Mouse (Mus musculus) brain, embryonic 14.5 days (tissue): ENCODE measurements around the gene Pcsk2. TPM values are rescaled to one million over a fixed set of nuclear protein-coding genes. Genes with fewer than 3 reads are reported as not detected.
A peak's percentile ranks its signal among the peaks of the same experiment; 100 is the strongest.

Experiments
- DNase-seq: peaks from one replicate; pipeline ENCODE4 v3.0.0-alpha.2; 2011; ENCODE audit warnings: low read depth
- CTCF ChIP-seq: fragments of 200-500 bp; IDR thresholded peaks from 2 replicates; pipeline ENCODE4 v1.5.1; 2012; ENCODE audit warnings: inconsistent platforms, mild to moderate bottlenecking, moderate library complexity, borderline replicate concordance; ENCODE audit not compliant: insufficient read depth, insufficient read length; ENCODE audit errors: extremely low read depth
- POLR2A ChIP-seq: fragments of 200-500 bp; IDR thresholded peaks from 2 replicates; pipeline ENCODE4 v1.6.1; 2012; ENCODE audit warnings: mild to moderate bottlenecking, inconsistent platforms, borderline replicate concordance; ENCODE audit not compliant: poor library complexity, insufficient read depth, insufficient read length, severe bottlenecking; ENCODE audit errors: extremely low read depth
- polyA plus RNA-seq: library from polyadenylated mRNA; depleted of rRNA; stranded (reverse); fragments of >200 nt; gene quantifications from 2 replicates; pipeline ENCODE4 v1.2.3, GENCODE M21; 2012

Pcsk2 gene
- polyA plus RNA-seq, 1 experiment: 25.7 TPM

DNA sequence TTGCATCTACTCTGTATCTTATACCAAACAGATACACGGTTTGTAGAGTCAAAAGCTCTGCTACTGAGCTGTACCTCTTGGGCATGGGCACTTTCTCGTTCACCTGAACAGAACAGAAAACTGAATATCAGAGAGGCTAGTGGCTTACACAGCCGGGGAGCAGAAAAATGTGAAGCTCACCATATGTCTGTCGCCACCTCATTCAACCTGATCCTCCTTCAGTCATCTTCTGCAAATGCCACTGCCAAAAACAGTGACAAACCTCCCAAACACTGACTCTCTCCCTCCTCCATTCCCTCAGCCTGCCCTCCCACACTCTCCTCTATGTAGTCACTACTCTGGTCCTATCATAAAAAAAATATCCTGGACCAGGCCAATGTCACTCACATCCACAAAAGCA, 165.9 kb downstream of the Pcsk2 start:
- TF ChIP-seq POLR2A (no peak), CTCF (no peak)
- no peak for DNase-seq

DNA sequence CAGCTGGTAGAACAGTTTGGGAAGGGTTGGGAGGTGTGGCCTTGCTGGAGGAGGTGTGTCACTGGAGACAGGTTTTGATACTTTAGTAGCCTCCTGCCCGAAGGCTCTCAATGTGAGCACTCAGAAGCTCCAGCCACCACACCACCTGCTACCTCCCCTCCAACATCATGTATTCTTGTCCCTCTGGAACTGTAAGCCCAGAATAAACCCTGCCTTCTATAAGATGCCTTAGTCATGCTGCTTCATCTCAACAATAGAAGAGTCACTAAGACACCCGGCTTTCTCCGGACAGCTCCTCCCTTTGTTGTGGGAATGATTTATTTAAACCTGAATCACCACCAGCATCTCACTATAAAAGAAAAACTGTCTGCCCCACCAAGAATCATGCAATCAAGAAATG, 166.9 kb downstream of the Pcsk2 start:
- DNase-seq: no peak

GRCm38 (mm10) chr2:143713902-143714301, 167.9 kb downstream of the Pcsk2 start:
- TF ChIP-seq POLR2A (no peak), CTCF (no peak)
- DNase-seq: no peak

More for the DNA sequence above, 166.9 kb downstream of the Pcsk2 start:
- TF ChIP-seq POLR2A (no peak), CTCF (no peak)

DNA sequence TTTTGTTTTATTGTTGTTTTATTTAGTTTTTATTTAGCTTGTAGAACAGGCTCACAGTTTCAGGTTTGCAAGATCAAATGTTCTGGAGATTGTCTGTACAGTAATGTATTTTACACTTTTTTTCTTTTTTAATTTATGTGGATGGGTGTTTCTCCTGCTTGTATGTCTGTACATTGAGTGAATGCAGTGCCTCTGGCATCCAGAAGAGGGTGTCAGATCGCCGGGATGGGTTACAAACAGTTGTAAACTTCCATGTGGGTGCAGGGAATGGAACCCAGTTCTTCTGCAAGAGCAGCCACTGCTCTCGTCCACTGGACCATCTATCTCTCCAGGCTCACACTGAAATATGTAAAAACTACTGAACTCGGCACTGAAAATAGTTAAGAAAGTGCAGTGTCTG, 169.2 kb downstream of the Pcsk2 start:
- TF ChIP-seq CTCF (no peak), POLR2A (no peak)
- no peak for DNase-seq

- no peak for DNase-seq
- TF ChIP-seq CTCF: peak; percentile 45; the same call in 1 of the 2 replicates
- TF ChIP-seq POLR2A: no peak
These were observed 177.3 kb downstream of the Pcsk2 start for GRCm38 (mm10) chr2:143723231-143723630.

GRCm38 (mm10) chr2:143724101-143724500, 178.1 kb downstream of the Pcsk2 start:
- TF ChIP-seq POLR2A (no peak), CTCF (no peak)
- DNase-seq: no peak

- no peak for DNase-seq
- TF ChIP-seq CTCF: no peak
- no peak for TF ChIP-seq POLR2A
These were observed 178.8 kb downstream of the Pcsk2 start for GRCm38 (mm10) chr2:143724720-143725119.

DNA sequence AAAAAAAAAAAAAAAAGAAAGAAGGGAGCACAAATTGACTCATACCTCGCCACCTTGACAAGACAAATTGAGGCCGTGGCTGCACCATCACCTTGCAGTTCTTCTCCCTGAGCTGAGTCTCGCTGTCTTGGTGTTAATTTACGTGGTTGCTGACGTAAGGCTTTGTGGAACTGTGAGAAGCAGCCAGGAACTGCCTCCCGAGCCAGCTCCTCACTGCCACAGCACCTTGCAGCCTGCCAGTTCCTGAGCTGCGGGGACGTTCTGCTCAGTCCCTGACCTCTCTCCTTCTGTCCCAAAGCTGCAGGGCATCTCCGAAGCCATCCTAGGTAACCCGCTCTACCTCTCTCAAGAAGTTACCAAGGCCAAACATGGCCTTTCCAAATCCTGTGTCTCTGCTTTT, 186.5 kb downstream of the Pcsk2 start:
- DNase-seq: no peak
- TF ChIP-seq POLR2A: no peak
- no peak for TF ChIP-seq CTCF

GRCm38 (mm10) chr2:143735442-143735841, 189.5 kb downstream of the Pcsk2 start:
- DNase-seq: no peak
- TF ChIP-seq CTCF (no peak), POLR2A (no peak)

GRCm38 (mm10) chr2:143739475-143740226, 193.7 kb downstream of the Pcsk2 start:
- DNase-seq: no peak
- TF ChIP-seq CTCF: no peak
- TF ChIP-seq POLR2A: no peak

GRCm38 (mm10) chr2:143742436-143742835, 196.5 kb downstream of the Pcsk2 start:
- TF ChIP-seq CTCF (no peak), POLR2A (no peak)
- no peak for DNase-seq

DNA sequence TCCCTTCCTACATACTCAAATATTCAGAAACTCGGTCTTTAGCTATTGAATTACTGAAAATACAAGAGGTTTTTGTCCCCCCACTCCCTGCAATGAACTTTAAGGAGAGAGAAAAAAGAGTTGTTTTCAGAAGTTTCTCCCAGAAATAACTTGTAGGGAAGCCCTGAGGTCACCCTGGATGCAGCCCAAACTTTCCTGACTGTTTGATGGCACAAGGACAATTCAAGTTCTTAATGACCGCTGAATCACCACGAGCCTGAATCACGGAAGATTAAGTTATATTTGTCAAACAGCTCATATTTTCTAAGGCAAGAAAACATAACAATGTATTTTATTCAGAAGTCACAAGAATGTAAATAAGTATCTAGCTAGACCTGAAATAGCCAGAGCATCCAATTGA, 197.1 kb downstream of the Pcsk2 start:
- TF ChIP-seq POLR2A: no peak
- TF ChIP-seq CTCF: no peak
- no peak for DNase-seq
